Mouse (Mus musculus) hindbrain, embryonic 10.5 days (tissue): Measurements from ENCODE around the gene Zwint. TPM values are rescaled to one million over a fixed set of nuclear protein-coding genes. Genes with fewer than 3 reads are reported as not detected.

Experiments
- DNase-seq: peaks from one replicate; pipeline ENCODE4 v3.0.0-alpha.2; 2017; ENCODE audit warnings: low spot score
- H3K27ac ChIP-seq: fragments of 300-500 bp; sonication (generic); 2 replicates; pipeline ENCODE4 v1.5.1; 2016; ENCODE audit warnings: mild to moderate bottlenecking, moderate library complexity
- H3K27me3 ChIP-seq: fragments of 300-500 bp; sonication (generic); 2 replicates; pipeline ENCODE4 v1.6.1; 2016; ENCODE audit warnings: mild to moderate bottlenecking; ENCODE audit not compliant: poor library complexity, insufficient read depth, severe bottlenecking
- H3K36me3 ChIP-seq: fragments of 300-500 bp; sonication (generic); 2 replicates; pipeline ENCODE4 v1.6.1; 2016; ENCODE audit warnings: mild to moderate bottlenecking, moderate library complexity
- H3K4me1 ChIP-seq: fragments of 300-500 bp; sonication (generic); replicated peaks from 2 replicates; pipeline ENCODE4 v1.6.1; 2016; ENCODE audit warnings: mild to moderate bottlenecking
- H3K4me3 ChIP-seq: fragments of 300-500 bp; sonication (generic); 2 replicates; pipeline ENCODE4 v1.5.1; 2016; ENCODE audit warnings: mild to moderate bottlenecking, moderate library complexity
- H3K9me3 ChIP-seq: fragments of 300-500 bp; sonication (generic); 2 replicates; pipeline ENCODE4 v1.6.1; 2016; ENCODE audit warnings: mild to moderate bottlenecking, moderate library complexity
- WGBS: fragments of 180-500 bp; shearing (Covaris S2); methylation state at CpG from one replicate; pipeline ENCODE4 v1.1.7; 2016; 5-methylcytosine and 5-hydroxymethylcytosine counted together
- polyA plus RNA-seq: library from polyadenylated mRNA; unstranded; fragments of >200 nt; fragmentation: Nextera tagmentation; extraction: Ambion mirVana; gene quantifications from 2 replicates; pipeline ENCODE4 v1.2.1, GENCODE M21; 2016

Gene Zwint
- polyA plus RNA-seq, 1 experiment from 2014 or later: 412 TPM

GRCm38 (mm10) chr10:72675971-72676370 lies 21.3 kb downstream of the Zwint start:
- Histone ChIP-seq H3K4me3 (no peak overlapping the region), H3K36me3 (peaks cover 17% of the 10 kb centered on the region), H3K27me3 (no peaks in the 10 kb centered on the region), H3K4me1 (no peaks in the 10 kb centered on the region), H3K27ac (no peak overlapping the region), H3K9me3 (no peaks in the 10 kb centered on the region)
- no peak for DNase-seq
- WGBS: 93% methylated on average over 6 of the region's 6 CpGs

- no peaks in the 10 kb centered on the region for H3K9me3 ChIP-seq
- 93% methylated on average over 1 of the region's 1 CpGs for WGBS
- H3K27ac ChIP-seq: no peak overlapping the region
- H3K27me3 ChIP-seq: no peaks in the 10 kb centered on the region
- peaks cover 16% of the 10 kb centered on the region for H3K36me3 ChIP-seq
- no peak overlapping the region for H3K4me3 ChIP-seq
- no peaks in the 10 kb centered on the region for H3K4me1 ChIP-seq
- no peak for DNase-seq
Observed at GRCm38 (mm10) chr10:72676550-72676949, 21.9 kb downstream of the Zwint start.

GRCm38 (mm10) chr10:72679086-72679485 lies 24.4 kb downstream of the Zwint start:
- WGBS: 91% methylated on average over 4 of the region's 4 CpGs
- Histone ChIP-seq H3K36me3 (peaks cover 7% of the 10 kb centered on the region), H3K27ac (no peak overlapping the region), H3K4me3 (no peak overlapping the region), H3K9me3 (no peaks in the 10 kb centered on the region), H3K4me1 (no peaks in the 10 kb centered on the region), H3K27me3 (no peaks in the 10 kb centered on the region)
- DNase-seq: no peak

- 88% methylated on average over 5 of the region's 5 CpGs for WGBS
Observed at GRCm38 (mm10) chr10:72701092-72701491, 46.4 kb downstream of the Zwint start.

GRCm38 (mm10) chr10:72713754-72714153 lies 59.1 kb downstream of the Zwint start:
- WGBS: 85% methylated on average over 2 of the region's 2 CpGs

More at GRCm38 (mm10) chr10:72701092-72701491, 46.4 kb downstream of the Zwint start:
- Histone ChIP-seq H3K36me3 (no peaks in the 10 kb centered on the region), H3K4me3 (no peak overlapping the region), H3K27ac (no peak overlapping the region), H3K9me3 (no peaks in the 10 kb centered on the region), H3K27me3 (no peaks in the 10 kb centered on the region), H3K4me1 (no peaks in the 10 kb centered on the region)
- no peak for DNase-seq

More at GRCm38 (mm10) chr10:72713754-72714153, 59.1 kb downstream of the Zwint start:
- Histone ChIP-seq H3K4me1 (no peaks in the 10 kb centered on the region), H3K4me3 (no peak overlapping the region), H3K9me3 (no peaks in the 10 kb centered on the region), H3K27me3 (no peaks in the 10 kb centered on the region), H3K27ac (no peak overlapping the region), H3K36me3 (no peaks in the 10 kb centered on the region)
- no peak for DNase-seq
